Mouse (Mus musculus): Measurements from ENCODE around the gene Mex3a.

The Mex3a gene

DNA sequence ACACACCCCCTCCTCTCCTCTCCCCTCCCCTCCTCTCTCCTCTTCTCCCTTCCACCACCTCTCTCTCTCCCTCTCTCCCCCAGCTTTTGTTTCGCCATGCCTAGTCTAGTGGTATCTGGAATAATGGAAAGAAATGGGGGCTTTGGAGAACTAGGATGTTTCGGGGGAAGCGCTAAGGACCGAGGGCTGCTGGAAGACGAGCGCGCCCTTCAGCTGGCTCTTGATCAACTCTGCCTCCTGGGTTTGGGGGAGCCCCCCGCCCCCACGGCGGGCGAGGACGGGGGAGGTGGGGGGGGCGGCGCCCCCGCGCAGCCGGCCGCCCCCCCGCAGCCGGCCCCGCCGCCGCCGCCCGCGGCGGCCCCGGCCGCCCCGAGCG lies at the start of gene Mex3a:
Gene Mex3a (plus strand): TSS at position 97 of the 376 bp plus-strand sequence.
- Histone ChIP-seq H3K36me3 (ENCODE audit: insufficient read depth, low read length) (peaks cover 57% of the 10 kb centered on the region), H3K4me3 (replicated peaks; ENCODE audit: low read length) (peak within 1 kb of the TSS; percentile 92), H3K9me3 (ENCODE audit: low read length) (no peaks in the 10 kb centered on the region), H3K4me1 (replicated peaks; ENCODE audit: low read depth, low read length) (peaks cover 76% of the 10 kb centered on the region), H3K27me3 (ENCODE audit: insufficient read depth, low read length) (no peaks in the 10 kb centered on the region)
- TF ChIP-seq CTCF (conservative IDR thresholded peaks at IDR 0.05; ENCODE audit: low read length): no peak
- TF ChIP-seq POU5F1 (IDR thresholded peaks at IDR 0.05; ENCODE audit: borderline replicate concordance, low read length): no peak
- no peak for TF ChIP-seq NANOG (IDR thresholded peaks at IDR 0.05; ENCODE audit: borderline replicate concordance, low read length)

DNA sequence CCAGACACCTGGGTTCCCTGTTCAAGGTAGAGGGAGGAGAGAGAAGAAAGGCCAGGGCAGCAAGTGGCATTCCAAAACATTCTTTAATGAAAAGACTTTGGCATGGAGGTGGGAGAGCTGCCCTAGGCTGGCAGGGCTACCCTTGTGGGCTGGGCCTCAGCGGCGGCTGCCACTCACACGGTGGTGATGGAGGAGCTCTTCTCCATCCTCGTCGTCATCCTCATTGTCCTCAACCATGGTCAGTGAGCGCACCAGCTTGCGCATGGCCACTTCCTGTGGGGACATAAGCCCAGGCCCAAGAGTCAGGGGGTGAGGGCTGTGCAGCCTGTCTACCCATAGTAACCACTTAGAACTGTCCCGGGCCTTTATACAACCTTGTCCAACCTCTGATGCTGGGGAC lies 49.1 kb upstream of the Mex3a start:
- TF ChIP-seq POU5F1 (IDR thresholded peaks at IDR 0.05; ENCODE audit: borderline replicate concordance, low read length) (no peak), CTCF (conservative IDR thresholded peaks at IDR 0.05; ENCODE audit: low read length) (no peak), NANOG (IDR thresholded peaks at IDR 0.05; ENCODE audit: borderline replicate concordance, low read length) (no peak)
- peaks cover 39% of the 10 kb centered on the region for H3K27me3 ChIP-seq (ENCODE audit: insufficient read depth, low read length)
- no peak overlapping the region for H3K4me3 ChIP-seq (replicated peaks; ENCODE audit: low read length)

DNA sequence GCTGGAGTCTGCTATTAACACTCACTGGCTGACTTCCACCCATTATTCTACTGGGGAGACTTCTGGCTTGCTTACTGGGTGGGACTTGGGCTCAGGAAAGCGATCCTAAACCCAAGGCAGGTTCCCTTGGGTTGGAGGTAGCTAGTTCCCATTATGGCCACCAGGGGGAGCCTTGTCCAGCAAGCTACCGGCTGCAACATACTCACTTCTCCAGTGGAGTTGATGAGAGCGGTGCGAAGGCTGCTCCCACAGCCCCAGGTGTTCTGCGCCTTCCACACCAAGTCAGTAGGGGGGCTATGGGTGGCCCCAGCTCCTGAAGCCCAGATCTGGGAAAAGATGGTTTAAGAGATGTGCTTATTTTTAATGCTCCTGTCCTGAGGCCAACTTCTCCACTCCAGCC lies 48.6 kb upstream of the Mex3a start:
- H3K9me3 ChIP-seq (ENCODE audit: low read length): peaks cover 6% of the 10 kb centered on the region; the same call in 1 of the 2 replicates
- H3K36me3 ChIP-seq (ENCODE audit: insufficient read depth, low read length): peaks cover 27% of the 10 kb centered on the region
- H3K4me1 ChIP-seq (replicated peaks; ENCODE audit: low read depth, low read length): peaks cover 82% of the 10 kb centered on the region
- H3K27me3 ChIP-seq (ENCODE audit: insufficient read depth, low read length): peaks cover 39% of the 10 kb centered on the region
- peak overlapping the region; percentile 26; the same call in 1 of the 2 replicates for H3K4me3 ChIP-seq (replicated peaks; ENCODE audit: low read length)
- TF ChIP-seq POU5F1 (IDR thresholded peaks at IDR 0.05; ENCODE audit: borderline replicate concordance, low read length): no peak
- TF ChIP-seq CTCF (conservative IDR thresholded peaks at IDR 0.05; ENCODE audit: low read length): peak; percentile 96

More for the DNA sequence above, 49.1 kb upstream of the Mex3a start:
- H3K9me3 ChIP-seq (ENCODE audit: low read length): peaks cover 6% of the 10 kb centered on the region; the same call in 1 of the 2 replicates
- peaks cover 77% of the 10 kb centered on the region for H3K4me1 ChIP-seq (replicated peaks; ENCODE audit: low read depth, low read length)
- H3K36me3 ChIP-seq (ENCODE audit: insufficient read depth, low read length): peaks cover 27% of the 10 kb centered on the region

DNA sequence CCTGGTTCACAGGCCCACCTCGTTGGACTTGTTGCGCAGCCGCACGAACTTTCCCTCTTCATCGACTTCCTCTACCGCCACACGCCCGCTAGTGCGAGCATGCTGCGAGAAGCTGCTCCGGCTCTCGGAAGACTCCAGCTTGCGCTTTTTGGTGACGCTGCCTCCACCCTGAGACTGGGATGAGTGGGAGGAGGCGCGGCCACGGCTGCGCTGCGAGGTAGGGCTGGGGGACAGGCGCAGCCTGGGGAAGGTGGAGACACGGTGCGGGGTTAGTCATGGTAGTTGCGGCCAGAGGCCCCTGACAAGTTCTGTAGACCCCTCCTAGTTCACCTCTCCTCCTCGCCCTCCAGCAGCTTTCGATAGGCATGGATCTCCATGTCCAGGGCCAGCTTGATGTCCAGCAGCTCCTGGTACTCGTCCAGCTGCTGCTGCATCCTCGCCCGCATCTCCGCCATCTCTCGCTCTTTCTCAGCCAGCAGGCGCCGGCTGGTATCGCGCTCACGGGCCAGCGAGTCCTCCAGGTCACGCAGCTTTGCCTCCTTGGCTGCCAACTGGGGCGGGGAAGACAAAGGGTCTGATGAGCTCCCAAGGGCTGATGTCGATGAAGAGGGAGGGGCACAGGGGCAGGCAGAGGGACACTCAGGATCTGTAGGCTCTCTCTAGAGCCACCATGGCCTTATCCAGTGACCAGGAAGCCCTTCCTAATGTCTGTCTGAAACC lies 47.4 kb upstream of the Mex3a start:
- peaks cover 27% of the 10 kb centered on the region for H3K36me3 ChIP-seq (ENCODE audit: insufficient read depth, low read length)
- H3K9me3 ChIP-seq (ENCODE audit: low read length): peaks cover 6% of the 10 kb centered on the region; the same call in 1 of the 2 replicates
- H3K27me3 ChIP-seq (ENCODE audit: insufficient read depth, low read length): peaks cover 39% of the 10 kb centered on the region
- H3K4me3 ChIP-seq (replicated peaks; ENCODE audit: low read length): peak overlapping the region; percentile 75
- TF ChIP-seq CTCF (conservative IDR thresholded peaks at IDR 0.05; ENCODE audit: low read length) (no peak), POU5F1 (IDR thresholded peaks at IDR 0.05; ENCODE audit: borderline replicate concordance, low read length) (no peak), NANOG (IDR thresholded peaks at IDR 0.05; ENCODE audit: borderline replicate concordance, low read length) (no peak)
- peaks cover 93% of the 10 kb centered on the region for H3K4me1 ChIP-seq (replicated peaks; ENCODE audit: low read depth, low read length)

DNA sequence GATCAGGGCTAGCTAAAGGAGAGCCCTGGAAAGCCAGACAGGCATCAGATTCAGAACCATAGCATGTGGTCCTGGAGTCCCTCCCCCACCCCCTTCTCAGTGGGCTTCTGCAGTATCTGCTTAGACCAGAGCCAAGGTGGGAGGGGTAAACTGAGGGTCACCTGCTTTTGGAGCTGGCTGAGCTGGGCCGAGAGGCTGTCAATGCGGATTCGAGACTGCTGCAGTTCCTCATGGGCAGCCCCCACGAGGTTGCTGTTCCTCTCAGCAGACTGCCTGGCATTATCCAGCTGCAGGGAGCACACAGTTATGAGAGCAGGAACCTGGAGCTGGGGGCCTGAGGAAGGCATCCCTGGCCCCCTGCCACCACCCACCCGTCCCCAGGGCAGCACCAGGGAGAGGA lies 46.2 kb upstream of the Mex3a start:
- 0 out of 2 replicates have a peak overlapping the region, but pooled peaks have one; percentile 23 for H3K4me3 ChIP-seq (replicated peaks; ENCODE audit: low read length)
- H3K36me3 ChIP-seq (ENCODE audit: insufficient read depth, low read length): peaks cover 27% of the 10 kb centered on the region
- TF ChIP-seq NANOG (IDR thresholded peaks at IDR 0.05; ENCODE audit: borderline replicate concordance, low read length) (no peak), POU5F1 (IDR thresholded peaks at IDR 0.05; ENCODE audit: borderline replicate concordance, low read length) (no peak), CTCF (conservative IDR thresholded peaks at IDR 0.05; ENCODE audit: low read length) (no peak)
- peaks cover 97% of the 10 kb centered on the region for H3K4me1 ChIP-seq (replicated peaks; ENCODE audit: low read depth, low read length)
- peaks cover 5% of the 10 kb centered on the region; the same call in 1 of the 2 replicates for H3K9me3 ChIP-seq (ENCODE audit: low read length)
- peaks cover 39% of the 10 kb centered on the region for H3K27me3 ChIP-seq (ENCODE audit: insufficient read depth, low read length)

DNA sequence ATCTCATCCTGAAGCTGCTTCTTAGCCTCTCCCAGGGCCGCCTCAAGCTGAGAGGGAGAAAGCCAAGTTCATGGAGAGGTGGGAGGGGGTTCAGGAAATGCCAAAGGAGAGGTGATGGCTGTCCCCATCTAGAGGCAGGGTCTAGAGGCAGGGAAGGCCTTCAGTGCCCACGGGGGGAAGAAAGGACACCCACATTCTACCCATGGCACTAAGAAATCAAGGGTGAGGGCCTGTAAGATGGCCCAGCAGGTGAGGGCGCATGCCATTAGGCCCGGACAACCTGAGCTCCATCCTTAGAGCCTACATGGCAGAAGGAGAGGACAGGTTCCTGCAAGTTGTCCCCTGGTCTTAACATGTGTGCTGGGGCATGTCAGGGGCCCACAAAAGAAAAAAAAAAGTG lies 45.3 kb upstream of the Mex3a start:
- TF ChIP-seq CTCF (conservative IDR thresholded peaks at IDR 0.05; ENCODE audit: low read length) (no peak), POU5F1 (IDR thresholded peaks at IDR 0.05; ENCODE audit: borderline replicate concordance, low read length) (no peak), NANOG (IDR thresholded peaks at IDR 0.05; ENCODE audit: borderline replicate concordance, low read length) (no peak)
- Histone ChIP-seq H3K4me1 (replicated peaks; ENCODE audit: low read depth, low read length) (peaks cover 96% of the 10 kb centered on the region), H3K27me3 (ENCODE audit: insufficient read depth, low read length) (peaks cover 39% of the 10 kb centered on the region), H3K9me3 (ENCODE audit: low read length) (no peaks in the 10 kb centered on the region), H3K4me3 (replicated peaks; ENCODE audit: low read length) (no peak overlapping the region), H3K36me3 (ENCODE audit: insufficient read depth, low read length) (peaks cover 27% of the 10 kb centered on the region)

DNA sequence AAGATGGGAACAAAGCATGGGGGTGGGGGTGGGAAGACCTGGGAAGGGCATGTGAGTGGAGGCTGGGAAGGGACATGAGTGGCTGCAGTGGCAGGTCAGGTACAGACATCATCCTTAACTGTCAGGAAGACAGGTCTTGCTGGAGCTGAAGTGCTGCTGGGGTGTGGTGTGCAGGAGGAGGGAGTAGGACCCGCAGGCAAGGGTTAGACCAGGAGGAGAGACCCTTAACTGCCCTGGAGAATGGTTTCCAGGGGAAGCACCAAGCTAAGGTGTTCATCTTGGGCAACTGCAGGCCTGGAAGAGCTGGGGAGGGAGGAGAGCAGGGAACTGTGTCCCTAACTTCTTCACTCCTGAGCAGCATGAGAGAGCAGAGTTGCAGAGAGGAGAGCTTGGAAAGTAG lies 44.8 kb upstream of the Mex3a start:
- Histone ChIP-seq H3K27me3 (ENCODE audit: insufficient read depth, low read length) (peaks cover 38% of the 10 kb centered on the region), H3K36me3 (ENCODE audit: insufficient read depth, low read length) (peaks cover 27% of the 10 kb centered on the region), H3K4me1 (replicated peaks; ENCODE audit: low read depth, low read length) (peaks cover 94% of the 10 kb centered on the region), H3K9me3 (ENCODE audit: low read length) (no peaks in the 10 kb centered on the region), H3K4me3 (replicated peaks; ENCODE audit: low read length) (no peak overlapping the region)
- TF ChIP-seq CTCF (conservative IDR thresholded peaks at IDR 0.05; ENCODE audit: low read length): no peak
- no peak for TF ChIP-seq NANOG (IDR thresholded peaks at IDR 0.05; ENCODE audit: borderline replicate concordance, low read length)
- no peak for TF ChIP-seq POU5F1 (IDR thresholded peaks at IDR 0.05; ENCODE audit: borderline replicate concordance, low read length)

DNA sequence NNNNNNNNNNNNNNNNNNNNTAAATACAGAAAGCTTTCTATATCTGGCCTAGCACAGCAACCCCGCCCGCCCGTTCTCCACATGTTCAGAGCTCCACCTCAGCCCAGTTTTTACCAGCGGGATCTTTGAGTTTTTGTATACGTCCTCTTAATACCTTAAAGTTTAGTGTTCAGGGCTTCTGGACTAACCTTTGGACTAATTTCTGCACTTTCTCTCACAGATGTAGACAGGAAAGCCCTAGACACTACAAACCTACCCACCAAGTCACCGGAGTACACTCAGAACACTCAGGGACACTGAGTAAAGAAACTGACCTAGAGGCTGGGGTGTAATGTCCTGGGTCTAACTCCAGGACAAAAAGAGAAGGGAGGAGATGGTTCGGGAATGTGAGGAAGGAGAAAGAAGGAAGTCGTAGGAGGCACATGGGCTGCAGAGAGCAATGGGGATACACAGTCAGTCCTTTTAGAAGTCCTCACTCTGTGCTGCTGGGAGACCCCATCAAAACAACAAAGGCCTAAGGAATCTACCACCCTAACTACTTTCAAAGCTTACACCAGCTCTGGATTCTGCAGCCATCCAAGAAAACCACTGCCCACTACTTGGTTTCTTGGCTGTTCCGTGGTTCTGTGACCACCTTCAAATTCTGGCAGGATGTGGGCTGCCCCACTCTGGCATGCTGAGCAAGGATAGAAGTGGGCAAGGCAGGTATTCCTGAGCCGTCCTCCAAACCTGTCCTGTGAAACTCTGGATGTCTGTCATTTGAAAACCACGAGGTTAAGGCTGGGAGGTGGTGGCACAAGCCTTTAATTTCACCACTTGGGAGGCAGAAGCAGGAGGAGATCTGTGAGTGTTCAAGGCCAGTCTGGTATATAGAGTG lies 38.3 kb upstream of the Mex3a start:
- no peak for TF ChIP-seq NANOG (IDR thresholded peaks at IDR 0.05; ENCODE audit: borderline replicate concordance, low read length)
- TF ChIP-seq CTCF (conservative IDR thresholded peaks at IDR 0.05; ENCODE audit: low read length): no peak
- TF ChIP-seq POU5F1 (IDR thresholded peaks at IDR 0.05; ENCODE audit: borderline replicate concordance, low read length): no peak

More for the DNA sequence above, 38.3 kb upstream of the Mex3a start:
- peaks cover 80% of the 10 kb centered on the region for H3K4me1 ChIP-seq (replicated peaks; ENCODE audit: low read depth, low read length)
- no peaks in the 10 kb centered on the region for H3K9me3 ChIP-seq (ENCODE audit: low read length)
- no peaks in the 10 kb centered on the region for H3K27me3 ChIP-seq (ENCODE audit: insufficient read depth, low read length)
- peak overlapping the region; percentile 80 for H3K4me3 ChIP-seq (replicated peaks; ENCODE audit: low read length)
- H3K36me3 ChIP-seq (ENCODE audit: insufficient read depth, low read length): peaks cover 16% of the 10 kb centered on the region
